Mouse (Mus musculus): ENCODE results near the gene Arap2. TPM values are rescaled to one million over a fixed set of nuclear protein-coding genes. Genes with fewer than 3 reads are reported as not detected.

Arap2 gene
- polyA plus RNA-seq, 1 experiment from 2014 or later = 6.8 TPM

- H3K4me2 ChIP-seq (ENCODE audit: low read depth, low read length) = no peak overlapping the region
- TF ChIP-seq EP300 (IDR thresholded peaks at IDR 0.05; ENCODE audit: low read depth) (no peak), CTCF (IDR thresholded peaks at IDR 0.05; ENCODE audit: low read depth) (no peak)
Observed at GRCm38 (mm10) chr5:62723261-62724105, 42.5 kb downstream of the Arap2 start.

GRCm38 (mm10) chr5:62716468-62716867, 49.5 kb downstream of the Arap2 start:
- TF ChIP-seq CTCF (IDR thresholded peaks at IDR 0.05; ENCODE audit: low read depth) = no peak
- no peak for TF ChIP-seq EP300 (IDR thresholded peaks at IDR 0.05; ENCODE audit: low read depth)
- DNase-seq (no peak), ATAC-seq (no peak)
- no peak overlapping the region for H3K4me3 ChIP-seq (ENCODE audit: low read depth, low read length)
- no peaks in the 10 kb centered on the region for H3K27me3 ChIP-seq (ENCODE audit: insufficient read depth, low read length)
- H3K4me2 ChIP-seq (ENCODE audit: low read depth, low read length) = no peak overlapping the region
- H3K9me3 ChIP-seq (ENCODE audit: low read length) = no peaks in the 10 kb centered on the region
- H3K9ac ChIP-seq (replicated peaks) = no peak overlapping the region
- H3K4me1 ChIP-seq (ENCODE audit: insufficient read depth) = no peaks in the 10 kb centered on the region
- WGBS (ENCODE audit: insufficient replicate concordance) = 78% methylated on average over 3 of the region's 3 CpGs
- no peak overlapping the region for H3K27ac ChIP-seq (ENCODE audit: low read depth)
- 0 out of 2 replicates have a peak, but pooled peaks cover 3% of the 10 kb centered on the region for H3K36me3 ChIP-seq (replicated peaks; ENCODE audit: insufficient read depth, low read length)

More at GRCm38 (mm10) chr5:62723261-62724105, 42.5 kb downstream of the Arap2 start:
- Histone ChIP-seq H3K27me3 (ENCODE audit: insufficient read depth, low read length) (no peaks in the 10 kb centered on the region), H3K4me1 (ENCODE audit: insufficient read depth) (no peaks in the 10 kb centered on the region), H3K9me3 (ENCODE audit: low read length) (no peaks in the 10 kb centered on the region), H3K36me3 (replicated peaks; ENCODE audit: insufficient read depth, low read length) (0 out of 2 replicates have a peak, but pooled peaks cover 3% of the 10 kb centered on the region), H3K27ac (ENCODE audit: low read depth) (no peak overlapping the region), H3K9ac (replicated peaks) (no peak overlapping the region), H3K4me3 (ENCODE audit: low read depth, low read length) (no peak overlapping the region)
- no peak for ATAC-seq
- WGBS (ENCODE audit: insufficient replicate concordance) = 72% methylated on average over 3 of the region's 3 CpGs
- no peak for DNase-seq

- Histone ChIP-seq H3K4me1 (ENCODE audit: insufficient read depth) (no peaks in the 10 kb centered on the region), H3K36me3 (replicated peaks; ENCODE audit: insufficient read depth, low read length) (no peaks in the 10 kb centered on the region), H3K27me3 (ENCODE audit: insufficient read depth, low read length) (no peaks in the 10 kb centered on the region), H3K9ac (replicated peaks) (no peak overlapping the region), H3K4me2 (ENCODE audit: low read depth, low read length) (no peak overlapping the region), H3K27ac (ENCODE audit: low read depth) (no peak overlapping the region), H3K9me3 (ENCODE audit: low read length) (no peaks in the 10 kb centered on the region), H3K4me3 (ENCODE audit: low read depth, low read length) (no peak overlapping the region)
- no peak for ATAC-seq
- no peak for DNase-seq
- no peak for TF ChIP-seq CTCF (IDR thresholded peaks at IDR 0.05; ENCODE audit: low read depth)
- 46% methylated on average over 1 of the region's 1 CpGs for WGBS (ENCODE audit: insufficient replicate concordance)
Observed at GRCm38 (mm10) chr5:62715977-62716376, 50.0 kb downstream of the Arap2 start.

DNA sequence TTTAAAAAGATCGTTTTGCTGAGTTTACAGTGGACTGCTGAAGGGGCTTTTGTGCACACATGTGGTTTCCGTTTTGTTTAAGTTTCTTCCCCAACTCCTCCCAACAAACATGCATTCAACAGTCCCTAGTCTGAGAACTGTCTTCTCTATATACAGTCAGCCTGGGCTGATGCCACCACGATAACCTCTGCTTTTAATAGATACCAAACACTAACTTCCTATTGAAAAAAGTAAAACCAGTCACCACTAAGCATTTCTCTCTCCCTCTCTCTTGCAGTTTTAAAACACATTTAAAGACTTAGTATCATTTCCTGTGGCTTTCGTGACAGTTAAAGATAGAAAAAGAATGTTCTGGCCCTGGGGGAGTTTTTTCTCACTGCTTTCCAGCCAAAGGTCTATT, 50.5 kb downstream of the Arap2 start:
- TF ChIP-seq EP300 (IDR thresholded peaks at IDR 0.05; ENCODE audit: low read depth) = no peak
- TF ChIP-seq CTCF (IDR thresholded peaks at IDR 0.05; ENCODE audit: low read depth) = no peak
- H3K27ac ChIP-seq (ENCODE audit: low read depth) = no peak overlapping the region
- H3K9me3 ChIP-seq (ENCODE audit: low read length) = no peaks in the 10 kb centered on the region
- ATAC-seq (no peak), DNase-seq (no peak)
- no peak overlapping the region for H3K9ac ChIP-seq (replicated peaks)
- H3K27me3 ChIP-seq (ENCODE audit: insufficient read depth, low read length) = no peaks in the 10 kb centered on the region
- no peaks in the 10 kb centered on the region for H3K4me1 ChIP-seq (ENCODE audit: insufficient read depth)
- 27% methylated on average over 4 of the region's 4 CpGs for WGBS (ENCODE audit: insufficient replicate concordance)
- no peaks in the 10 kb centered on the region for H3K36me3 ChIP-seq (replicated peaks; ENCODE audit: insufficient read depth, low read length)
- no peak overlapping the region for H3K4me2 ChIP-seq (ENCODE audit: low read depth, low read length)
- H3K4me3 ChIP-seq (ENCODE audit: low read depth, low read length) = no peak overlapping the region

- no peak overlapping the region for H3K27ac ChIP-seq (ENCODE audit: low read depth)
- no peak for ATAC-seq
- WGBS (ENCODE audit: insufficient replicate concordance) = 33% methylated on average over 6 of the region's 6 CpGs
- no peaks in the 10 kb centered on the region for H3K27me3 ChIP-seq (ENCODE audit: insufficient read depth, low read length)
- no peaks in the 10 kb centered on the region for H3K4me1 ChIP-seq (ENCODE audit: insufficient read depth)
- no peaks in the 10 kb centered on the region for H3K9me3 ChIP-seq (ENCODE audit: low read length)
- no peaks in the 10 kb centered on the region for H3K36me3 ChIP-seq (replicated peaks; ENCODE audit: insufficient read depth, low read length)
- no peak overlapping the region for H3K4me2 ChIP-seq (ENCODE audit: low read depth, low read length)
- TF ChIP-seq CTCF (IDR thresholded peaks at IDR 0.05; ENCODE audit: low read depth) (no peak), EP300 (IDR thresholded peaks at IDR 0.05; ENCODE audit: low read depth) (no peak)
- no peak overlapping the region for H3K9ac ChIP-seq (replicated peaks)
- no peak for DNase-seq
- no peak overlapping the region for H3K4me3 ChIP-seq (ENCODE audit: low read depth, low read length)
Observed at GRCm38 (mm10) chr5:62710955-62711354, 55.0 kb downstream of the Arap2 start.

DNA sequence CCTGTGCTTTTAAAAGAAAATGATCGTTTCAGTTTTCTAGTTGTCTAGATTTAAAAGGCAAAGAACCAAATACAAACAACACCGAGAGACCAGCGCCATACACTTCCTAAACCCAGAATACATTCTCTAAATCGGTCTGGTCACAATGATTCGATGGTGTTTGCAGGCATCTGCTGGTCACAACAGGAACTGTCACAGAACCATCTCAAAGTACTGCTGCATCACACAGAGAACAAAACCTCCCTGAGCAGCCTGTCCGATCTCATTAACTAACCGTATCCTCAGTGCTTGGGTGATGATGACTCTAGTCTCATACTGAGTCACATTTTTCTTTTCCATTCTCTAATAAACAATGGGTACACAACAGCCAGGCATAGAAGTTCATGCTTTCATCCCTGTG, 59.1 kb downstream of the Arap2 start:
- no peaks in the 10 kb centered on the region for H3K4me1 ChIP-seq (ENCODE audit: insufficient read depth)
- TF ChIP-seq EP300 (IDR thresholded peaks at IDR 0.05; ENCODE audit: low read depth) (no peak), CTCF (IDR thresholded peaks at IDR 0.05; ENCODE audit: low read depth) (peak; percentile 57)
- no peak for DNase-seq
- no peak overlapping the region for H3K4me2 ChIP-seq (ENCODE audit: low read depth, low read length)
- WGBS (ENCODE audit: insufficient replicate concordance) = 62% methylated on average over 7 of the region's 7 CpGs
- no peak for ATAC-seq
- H3K27ac ChIP-seq (ENCODE audit: low read depth) = no peak overlapping the region
- H3K4me3 ChIP-seq (ENCODE audit: low read depth, low read length) = no peak overlapping the region
- H3K9ac ChIP-seq (replicated peaks) = no peak overlapping the region
- no peaks in the 10 kb centered on the region for H3K27me3 ChIP-seq (ENCODE audit: insufficient read depth, low read length)
- H3K9me3 ChIP-seq (ENCODE audit: low read length) = no peaks in the 10 kb centered on the region
- peaks cover 2% of the 10 kb centered on the region; the same call in 1 of the 2 replicates for H3K36me3 ChIP-seq (replicated peaks; ENCODE audit: insufficient read depth, low read length)
